Mouse (Mus musculus) thymus, adult 2 months (tissue): ENCODE results near the gene Sept6. TPM values are rescaled to one million over a fixed set of nuclear protein-coding genes. Genes with fewer than 3 reads are reported as not detected.

Source experiments
- DNase-seq: peaks from one replicate; pipeline ENCODE4 v3.0.0; 2021
- H3K27ac ChIP-seq: fragments of 200-500 bp; 2 replicates; pipeline ENCODE4 v1.5.1; 2012; ENCODE audit warnings: low read length, control low read depth; ENCODE audit not compliant: control insufficient read depth, insufficient read depth
- H3K27me3 ChIP-seq: fragments of 200-500 bp; 2 replicates; pipeline ENCODE4 v1.6.1; 2012; ENCODE audit warnings: mild to moderate bottlenecking, low read length, moderate library complexity, mixed read lengths; ENCODE audit not compliant: control insufficient read depth, insufficient read depth
- H3K36me3 ChIP-seq: fragments of 200-500 bp; 2 replicates; pipeline ENCODE4 v1.6.1; 2012; ENCODE audit warnings: mild to moderate bottlenecking, low read length, moderate library complexity; ENCODE audit not compliant: control insufficient read depth, insufficient read depth
- H3K4me1 ChIP-seq: fragments of 200-500 bp; replicated peaks from 2 replicates; pipeline ENCODE4 v1.6.1; 2012; ENCODE audit warnings: low read length; ENCODE audit not compliant: control insufficient read depth, insufficient read depth
- H3K4me3 ChIP-seq: fragments of 200-500 bp; 2 replicates; pipeline ENCODE4 v1.5.1; 2012; ENCODE audit warnings: mild to moderate bottlenecking, low read length, control low read depth, moderate library complexity; ENCODE audit not compliant: control insufficient read depth, insufficient read depth
- CTCF ChIP-seq: fragments of 200-500 bp; IDR thresholded peaks from 2 replicates; pipeline ENCODE4 v1.5.1; 2012; ENCODE audit warnings: mild to moderate bottlenecking, control low read depth, low read length, moderate library complexity, borderline replicate concordance; ENCODE audit not compliant: control insufficient read depth, poor library complexity, insufficient read depth; ENCODE audit errors: extremely low read depth
- POLR2A ChIP-seq: fragments of 200-500 bp; IDR thresholded peaks from 2 replicates; pipeline ENCODE4 v1.6.1; 2012; ENCODE audit warnings: mild to moderate bottlenecking, low read length, control low read depth, moderate library complexity; ENCODE audit not compliant: control insufficient read depth, poor library complexity, insufficient read depth; ENCODE audit errors: extremely low read depth
- WGBS: fragments of 180-500 bp; shearing (Covaris S2); methylation state at CpG from one replicate; pipeline ENCODE4 v1.1.7; 2018; 5-methylcytosine and 5-hydroxymethylcytosine counted together
- polyA plus RNA-seq: library from polyadenylated mRNA; depleted of rRNA; stranded (reverse); fragments of >200 nt; gene quantifications from 2 replicates; pipeline ENCODE4 v1.2.3, GENCODE M21; 2012

The Sept6 gene
- polyA plus RNA-seq, 1 experiment = 122 TPM

DNA sequence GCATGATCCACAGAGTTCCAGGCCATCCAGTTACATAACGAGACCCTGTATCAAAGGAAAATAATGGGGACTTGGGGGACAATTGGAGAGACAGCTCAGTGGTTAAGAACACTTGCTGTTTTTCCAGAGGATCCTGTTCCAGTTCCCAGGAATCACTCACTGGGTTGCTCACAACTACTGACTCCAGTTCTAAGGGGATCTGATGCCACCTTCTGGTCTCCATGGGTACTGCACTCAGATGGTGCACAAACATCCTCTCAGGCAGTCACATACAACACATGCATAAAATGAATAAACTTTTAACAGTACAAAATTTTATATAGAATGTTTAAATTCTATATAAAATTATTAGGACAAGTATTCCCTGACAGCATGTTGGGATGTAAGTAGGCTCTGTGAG, 106.9 kb downstream of the Sept6 start:
- 100% methylated on average over 1 of the region's 1 CpGs for whole genome bisulfite sequencing
- DNase-seq = no peak
- no peak for TF ChIP-seq POLR2A
- TF ChIP-seq CTCF = no peak
- Histone ChIP-seq H3K4me3 (no peak overlapping the region), H3K4me1 (no peaks in the 10 kb centered on the region), H3K27me3 (no peaks in the 10 kb centered on the region), H3K36me3 (no peaks in the 10 kb centered on the region), H3K27ac (no peak overlapping the region)

DNA sequence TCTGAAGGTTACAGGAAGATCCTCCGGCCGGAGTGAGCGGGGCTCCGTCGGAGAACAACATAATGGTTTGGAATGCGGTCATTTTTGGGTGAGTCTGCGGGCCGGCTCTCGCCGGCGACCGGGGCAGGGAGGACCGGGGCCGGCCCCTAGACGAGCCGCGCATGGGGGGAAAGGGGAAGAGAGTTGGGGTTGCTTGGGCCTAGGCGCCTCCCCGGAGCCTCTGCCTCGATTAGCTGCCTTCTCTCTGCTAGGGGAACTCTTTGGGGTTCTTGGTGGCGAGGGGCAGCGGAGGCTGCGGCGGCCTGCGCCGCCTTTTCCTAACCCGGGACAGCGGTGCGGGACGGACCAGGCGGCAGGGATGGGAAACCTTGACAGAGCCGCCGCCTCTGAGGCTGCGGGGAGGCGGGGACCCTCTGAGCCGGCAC, 116.9 kb downstream of the Sept6 start:
- Histone ChIP-seq H3K27ac (no peak overlapping the region), H3K36me3 (no peaks in the 10 kb centered on the region), H3K27me3 (no peaks in the 10 kb centered on the region), H3K4me1 (no peaks in the 10 kb centered on the region; the same call in 1 of the 2 replicates), H3K4me3 (peak overlapping the region; percentile 89)
- WGBS = under 1% methylated on average over 24 of the region's 36 CpGs
- DNase-seq = peak; percentile 12
- TF ChIP-seq POLR2A = no peak
- no peak for TF ChIP-seq CTCF

DNA sequence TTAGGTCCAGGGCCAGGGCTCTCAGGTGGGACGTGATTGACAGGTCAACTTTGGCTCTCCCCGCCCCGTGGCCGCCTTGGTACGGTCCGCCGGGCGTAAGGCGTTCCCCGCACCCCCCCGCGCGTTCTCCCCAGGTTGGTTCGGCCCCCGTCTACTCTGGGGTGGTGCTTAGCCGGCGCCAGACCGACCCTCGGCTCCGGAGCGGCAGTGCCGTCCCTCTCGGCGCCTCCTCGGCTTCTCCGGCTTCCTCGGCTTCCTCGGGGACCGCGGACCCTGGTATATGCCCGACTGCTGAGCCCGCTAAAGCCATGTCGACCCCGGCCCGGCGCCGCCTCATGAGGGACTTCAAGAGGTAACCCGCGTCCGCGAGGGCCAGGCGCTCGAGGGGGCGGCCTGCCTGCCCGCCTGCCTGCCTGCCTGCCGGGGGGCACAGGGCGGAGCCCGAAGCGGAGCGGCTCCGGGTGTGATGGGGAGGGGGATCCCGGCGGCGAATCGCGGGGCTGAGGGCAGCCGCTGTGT, 117.4 kb downstream of the Sept6 start:
- no peaks in the 10 kb centered on the region for H3K27me3 ChIP-seq
- WGBS = under 1% methylated on average over 52 of the region's 57 CpGs

DNA sequence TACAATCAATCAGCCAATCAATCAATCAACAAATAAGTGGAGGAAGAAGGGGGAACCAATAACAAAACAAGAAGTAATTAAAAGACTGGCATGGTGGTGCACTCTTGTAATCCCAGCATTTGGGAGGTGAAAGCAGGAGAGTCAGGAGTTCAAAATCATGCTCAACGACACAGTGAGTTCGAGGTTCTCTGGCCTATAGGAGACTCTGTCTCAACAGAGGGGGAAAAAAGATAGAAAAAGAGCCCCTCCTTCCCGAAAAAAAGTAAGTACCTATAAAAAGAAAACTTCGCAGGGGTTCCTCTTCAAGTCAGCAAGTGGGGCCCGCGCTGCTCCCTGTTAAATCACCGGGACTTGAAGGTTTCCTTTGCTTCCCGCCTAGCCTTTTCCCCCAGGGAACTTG, 117.8 kb downstream of the Sept6 start, which contains the start of the genes Ube2a and C330007P06Rik:
Gene Ube2a (plus strand): TSS at position 136 of the 400 bp plus-strand sequence.
Gene C330007P06Rik (minus strand): TSS at position 347 of the 400 bp plus-strand sequence.
- WGBS = 1% methylated on average over 8 of the region's 8 CpGs

More for the DNA sequence above, 117.4 kb downstream of the Sept6 start:
- TF ChIP-seq POLR2A = peak; percentile 93
- 0 out of 2 replicates have a peak, but pooled peaks have one; percentile 11 for TF ChIP-seq CTCF
- DNase-seq = peak; percentile 89
- Histone ChIP-seq H3K27ac (peak overlapping the region; percentile 27; the same call in 1 of the 2 replicates), H3K4me3 (peak overlapping the region; percentile 89), H3K4me1 (no peaks in the 10 kb centered on the region; the same call in 1 of the 2 replicates), H3K36me3 (no peaks in the 10 kb centered on the region)

DNA sequence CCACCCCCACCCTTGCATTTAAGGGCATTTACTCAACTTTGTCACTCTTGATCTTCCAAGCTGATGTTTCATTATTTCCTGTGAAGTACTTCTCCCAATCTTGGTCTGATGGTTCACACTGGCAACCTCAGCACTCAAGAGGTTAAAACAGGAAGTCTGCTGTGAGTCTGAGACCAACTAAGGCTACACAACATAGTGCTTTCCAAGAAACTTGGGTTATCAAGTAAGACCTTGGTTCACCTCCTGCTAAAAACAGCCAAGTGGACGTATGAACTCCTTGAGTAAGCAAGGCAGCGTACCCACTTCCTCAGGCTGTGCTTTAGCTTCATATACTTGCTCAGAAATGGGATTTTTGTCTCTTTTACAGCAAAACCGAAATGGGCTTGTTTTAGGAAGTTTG, 121.2 kb downstream of the Sept6 start:
- no peak for DNase-seq
- TF ChIP-seq POLR2A (no peak), CTCF (no peak)
- H3K4me1 ChIP-seq = no peaks in the 10 kb centered on the region; the same call in 1 of the 2 replicates
- no peaks in the 10 kb centered on the region for H3K36me3 ChIP-seq
- 25% methylated on average over 3 of the region's 3 CpGs for WGBS
- no peak overlapping the region for H3K27ac ChIP-seq
- H3K4me3 ChIP-seq = no peak overlapping the region
- H3K27me3 ChIP-seq = no peaks in the 10 kb centered on the region

More for the DNA sequence above, 117.8 kb downstream of the Sept6 start, which contains the start of the genes Ube2a and C330007P06Rik:
- Histone ChIP-seq H3K4me1 (no peaks in the 10 kb centered on the region; the same call in 1 of the 2 replicates), H3K27me3 (no peaks in the 10 kb centered on the region), H3K4me3 (peak within 1 kb of the TSS; percentile 89), H3K27ac (peak within 1 kb of the TSS; percentile 27; the same call in 1 of the 2 replicates), H3K36me3 (no peaks in the 10 kb centered on the region)
- no peak for DNase-seq
- TF ChIP-seq POLR2A (no peak), CTCF (no peak)

DNA sequence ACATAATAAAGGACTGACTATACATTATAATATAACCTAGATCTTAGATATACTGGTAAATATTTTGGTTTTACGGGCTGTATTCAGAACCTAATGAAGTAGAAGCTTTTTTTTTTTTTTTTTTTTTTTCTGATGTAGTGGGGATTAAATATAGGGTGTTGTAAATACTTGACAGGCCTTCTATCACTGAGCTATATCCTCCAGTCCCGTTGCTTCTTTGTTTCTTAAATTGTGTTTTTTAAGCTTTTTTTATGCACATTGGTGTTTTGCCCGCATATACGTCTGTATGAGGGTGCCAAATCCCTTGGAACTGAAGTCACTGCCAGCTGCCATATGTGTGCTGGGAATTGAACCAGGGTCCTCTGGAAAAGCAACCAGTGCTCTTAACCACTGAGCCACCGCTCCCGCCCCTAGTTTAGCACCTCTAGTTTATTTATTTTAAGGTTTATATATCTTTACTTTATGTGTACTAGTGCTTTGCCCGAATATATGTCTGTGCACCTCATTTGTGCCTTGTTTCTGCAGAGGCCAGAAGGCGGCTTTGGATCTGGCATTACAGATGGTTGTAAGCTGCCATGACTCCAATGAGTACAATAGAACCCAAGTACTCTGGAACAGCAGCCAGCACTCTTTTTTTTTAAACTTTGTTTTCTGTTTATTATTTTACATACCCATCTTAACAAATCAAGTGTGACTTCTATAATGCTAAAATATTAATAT, 126.8 kb downstream of the Sept6 start:
- H3K27ac ChIP-seq = no peak overlapping the region
- no peaks in the 10 kb centered on the region for H3K27me3 ChIP-seq
- TF ChIP-seq CTCF (no peak), POLR2A (no peak)
- no peak for DNase-seq
- H3K4me3 ChIP-seq = no peak overlapping the region
- H3K4me1 ChIP-seq = 0 out of 2 replicates have a peak, but pooled peaks cover 3% of the 10 kb centered on the region
- WGBS = 56% methylated on average over 8 of the region's 8 CpGs
- H3K36me3 ChIP-seq = no peaks in the 10 kb centered on the region
